Mouse (Mus musculus) limb, embryonic 14.5 days (tissue): ENCODE results near the gene Smim10l2a. TPM values are rescaled to one million over a fixed set of nuclear protein-coding genes. Genes with fewer than 3 reads are reported as not detected.

Experiments used
- ATAC-seq: fragments of 200-750 bp; cut with Nextera tagmentation; 2 replicates; pipeline ENCODE4 v1.8.0; 2017; ENCODE audit warnings: low read depth, moderate number of reproducible peaks, moderate TSS enrichment; ENCODE audit not compliant: low FRiP score
- DNase-seq: peaks from one replicate; pipeline ENCODE4 v3.0.0-alpha.2; 2015; ENCODE audit warnings: low spot score
- H3K27ac ChIP-seq: fragments of 300-500 bp; sonication (generic); replicated peaks from 2 replicates; pipeline ENCODE4 v1.5.1; 2014; ENCODE audit warnings: low read depth, mild to moderate bottlenecking, low read length, moderate library complexity, mixed read lengths
- H3K27me3 ChIP-seq: fragments of 300-500 bp; sonication (generic); 2 replicates; pipeline ENCODE4 v1.6.1; 2014; ENCODE audit warnings: low read length, mixed read lengths; ENCODE audit not compliant: control insufficient read depth, insufficient read depth
- H3K36me3 ChIP-seq: fragments of 300-500 bp; sonication (generic); 2 replicates; pipeline ENCODE4 v1.6.1; 2014; ENCODE audit warnings: mild to moderate bottlenecking, low read length, moderate library complexity, mixed read lengths; ENCODE audit not compliant: control insufficient read depth, insufficient read depth
- H3K4me1 ChIP-seq: fragments of 300-500 bp; sonication (generic); 2 replicates; pipeline ENCODE4 v1.6.1; 2014; ENCODE audit warnings: antibody characterized with exemption, low read length, mixed read lengths; ENCODE audit not compliant: control insufficient read depth, insufficient read depth
- H3K4me2 ChIP-seq: fragments of 300-500 bp; sonication (generic); replicated peaks from 2 replicates; pipeline ENCODE4 v1.6.1; 2014; ENCODE audit warnings: low read depth, mild to moderate bottlenecking, low read length, moderate library complexity; ENCODE audit not compliant: severe bottlenecking
- H3K4me3 ChIP-seq: fragments of 300-500 bp; sonication (generic); replicated peaks from 2 replicates; pipeline ENCODE4 v1.5.1; 2014; ENCODE audit warnings: low read length
- H3K9ac ChIP-seq: fragments of 300-500 bp; sonication (generic); 2 replicates; pipeline ENCODE4 v1.6.1; 2014; ENCODE audit warnings: mild to moderate bottlenecking, low read depth, low read length, moderate library complexity; ENCODE audit not compliant: severe bottlenecking
- H3K9me3 ChIP-seq: fragments of 300-500 bp; sonication (generic); 2 replicates; pipeline ENCODE4 v1.6.1; 2016; ENCODE audit warnings: low read length; ENCODE audit not compliant: control insufficient read depth
- POLR2A ChIP-seq: fragments of 200-500 bp; IDR thresholded peaks from 2 replicates; pipeline ENCODE4 v1.8.0; 2012; ENCODE audit warnings: inconsistent platforms, mild to moderate bottlenecking, moderate library complexity, borderline replicate concordance; ENCODE audit not compliant: insufficient read depth, insufficient read length; ENCODE audit errors: extremely low read depth
- WGBS: fragments of 180-500 bp; shearing (Covaris S2); extraction: QIAGEN DNeasy Blood & Tissue Kit; methylation state at CpG from one replicate; pipeline ENCODE4 v1.1.7; 2014; 5-methylcytosine and 5-hydroxymethylcytosine counted together
- polyA plus RNA-seq, 2 experiments: library from polyadenylated mRNA; depleted of rRNA in 1 of 2; stranded (reverse) in 1 of 2; unstranded in 1 of 2; fragments of >200 nt; fragmentation: Nextera tagmentation in 1 of 2; extraction: Ambion mirVana in 1 of 2; gene quantifications; 2 replicates each; pipeline versions ENCODE4 v1.2.1 to v1.2.3; 2012 to 2014

The Smim10l2a gene
- polyA plus RNA-seq, 2 experiments, result 3.8 to 4.0 TPM

- Histone ChIP-seq H3K9ac (peak overlapping the region; percentile 63), H3K36me3 (no peaks in the 10 kb centered on the region; the same call in 1 of the 2 replicates), H3K4me2 (peak overlapping the region; percentile 42), H3K4me3 (peak overlapping the region; percentile 50), H3K4me1 (no peaks in the 10 kb centered on the region), H3K9me3 (no peaks in the 10 kb centered on the region), H3K27ac (no peak overlapping the region), H3K27me3 (no peaks in the 10 kb centered on the region)
- DNase-seq (peak; percentile 70), ATAC-seq (peak; percentile 48)
- no peak for TF ChIP-seq POLR2A
- 37% methylated on average over 8 of the region's 8 CpGs for WGBS
Measured at GRCm38 (mm10) chrX:56346932-56347253, 27.5 kb upstream of the Smim10l2a start.

GRCm38 (mm10) chrX:56380852-56381251 lies 6.5 kb downstream of the Smim10l2a start:
- 76% methylated on average over 2 of the region's 2 CpGs for WGBS
- DNase-seq (no peak), ATAC-seq (no peak)
- Histone ChIP-seq H3K27me3 (no peaks in the 10 kb centered on the region), H3K4me3 (no peak overlapping the region), H3K4me2 (no peak overlapping the region), H3K9me3 (no peaks in the 10 kb centered on the region), H3K9ac (no peak overlapping the region), H3K4me1 (no peaks in the 10 kb centered on the region), H3K27ac (no peak overlapping the region), H3K36me3 (no peaks in the 10 kb centered on the region)
- TF ChIP-seq POLR2A, result no peak

GRCm38 (mm10) chrX:56384142-56384541 lies 9.8 kb downstream of the Smim10l2a start:
- no peak for TF ChIP-seq POLR2A
- Histone ChIP-seq H3K9ac (no peak overlapping the region), H3K9me3 (no peaks in the 10 kb centered on the region), H3K36me3 (no peaks in the 10 kb centered on the region), H3K4me1 (no peaks in the 10 kb centered on the region), H3K27ac (no peak overlapping the region), H3K4me3 (no peak overlapping the region), H3K27me3 (no peaks in the 10 kb centered on the region), H3K4me2 (no peak overlapping the region)
- WGBS, result 82% methylated on average over 2 of the region's 2 CpGs
- ATAC-seq (no peak), DNase-seq (peak; percentile 20)

GRCm38 (mm10) chrX:56404646-56405045 lies 30.3 kb downstream of the Smim10l2a start:
- H3K9ac ChIP-seq, result no peak overlapping the region
- ATAC-seq, result no peak

GRCm38 (mm10) chrX:56405482-56405881 lies 31.1 kb downstream of the Smim10l2a start:
- H3K9ac ChIP-seq, result no peak overlapping the region
- TF ChIP-seq POLR2A, result no peak
- no peak overlapping the region for H3K4me2 ChIP-seq
- no peak overlapping the region for H3K4me3 ChIP-seq
- H3K27ac ChIP-seq, result no peak overlapping the region
- 65% methylated on average over 1 of the region's 1 CpGs for WGBS
- H3K36me3 ChIP-seq, result no peaks in the 10 kb centered on the region
- H3K9me3 ChIP-seq, result no peaks in the 10 kb centered on the region
- H3K27me3 ChIP-seq, result no peaks in the 10 kb centered on the region
- ATAC-seq, result no peak
- DNase-seq, result no peak
- no peaks in the 10 kb centered on the region for H3K4me1 ChIP-seq

More at GRCm38 (mm10) chrX:56404646-56405045, 30.3 kb downstream of the Smim10l2a start:
- Histone ChIP-seq H3K4me3 (no peak overlapping the region), H3K27ac (no peak overlapping the region), H3K9me3 (no peaks in the 10 kb centered on the region), H3K27me3 (no peaks in the 10 kb centered on the region), H3K4me2 (no peak overlapping the region), H3K36me3 (no peaks in the 10 kb centered on the region), H3K4me1 (no peaks in the 10 kb centered on the region)
- 37% methylated on average over 2 of the region's 2 CpGs for WGBS
- no peak for TF ChIP-seq POLR2A
- no peak for DNase-seq

GRCm38 (mm10) chrX:56406128-56406527 lies 31.7 kb downstream of the Smim10l2a start:
- H3K4me1 ChIP-seq, result no peaks in the 10 kb centered on the region
- H3K36me3 ChIP-seq, result no peaks in the 10 kb centered on the region
- no peaks in the 10 kb centered on the region for H3K9me3 ChIP-seq
- H3K4me3 ChIP-seq, result no peak overlapping the region
- no peak overlapping the region for H3K4me2 ChIP-seq
- no peaks in the 10 kb centered on the region for H3K27me3 ChIP-seq
- H3K27ac ChIP-seq, result no peak overlapping the region
- H3K9ac ChIP-seq, result no peak overlapping the region
- TF ChIP-seq POLR2A, result no peak
- ATAC-seq (no peak), DNase-seq (no peak)
- WGBS, result 33% methylated on average over 5 of the region's 5 CpGs
